13 mouse cellular contexts compared by ENCODE assay signal in the genomic region with DNA sequence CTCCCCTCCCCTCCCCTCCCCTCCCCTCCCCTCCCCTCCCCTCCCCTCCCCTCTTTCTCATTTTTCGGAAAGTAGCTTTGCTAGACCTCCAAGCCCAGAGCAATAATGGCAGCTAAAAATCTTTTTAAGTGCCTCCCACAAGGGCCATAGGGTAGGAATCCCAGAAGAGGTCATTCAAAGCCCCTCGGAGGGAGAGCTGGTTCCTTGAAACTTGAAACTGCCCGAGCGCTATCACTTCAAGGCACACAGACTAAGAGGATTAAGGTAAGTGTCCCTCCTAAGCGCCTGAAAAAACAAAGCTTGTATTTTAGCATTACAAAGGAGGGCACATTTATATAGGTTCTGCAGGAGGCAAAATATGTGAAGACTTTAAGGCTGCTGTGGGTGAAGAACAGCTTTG.
"Had no signal": no experiment of that assay in that cellular context is flagged by ENCODE, and none has a peak within 500 bp of the region (broad histone marks: within the 10 kb centered on the region; RNA-seq: fewer than 3 reads in every experiment).

No protein-coding gene starts in this region.

- H3K4me1 ChIP-seq: liver, embryonic 13.5 days; megakaryocyte, embryonic 14.5 days; midbrain, embryonic 13.5 days had no signal

- H3K4me2 ChIP-seq: limb, embryonic 12.5 days; liver, embryonic 13.5 days; midbrain, embryonic 13.5 days had no signal

- H3K4me3 ChIP-seq: left cerebral cortex, adult 2 months; limb, embryonic 12.5 days; liver, embryonic 13.5 days; megakaryocyte, embryonic 14.5 days; midbrain, embryonic 13.5 days had no signal

- H3K9ac ChIP-seq: limb, embryonic 12.5 days; liver, embryonic 13.5 days; liver, postnatal 0 days; midbrain, embryonic 13.5 days had no signal

- H3K36me3 ChIP-seq: limb, embryonic 12.5 days; liver, embryonic 13.5 days; midbrain, embryonic 13.5 days had no signal

- ATAC-seq: liver, postnatal 0 days; lung, postnatal 0 days; midbrain, embryonic 13.5 days had no signal

- H3K9me3 ChIP-seq: limb, embryonic 12.5 days; liver, embryonic 13.5 days; megakaryocyte, embryonic 14.5 days; midbrain, embryonic 13.5 days had no signal

- H3K27me3 ChIP-seq: liver, embryonic 13.5 days; megakaryocyte, embryonic 14.5 days; midbrain, embryonic 13.5 days had no signal

- DNase-seq: kidney, adult 18-20 months; kidney, postnatal 25 days; liver; liver, embryonic 13.5 days; liver, postnatal 0 days; thymus, postnatal 25 days had no signal

- H3K27ac ChIP-seq: left cerebral cortex, adult 2 months; limb, embryonic 12.5 days; liver, embryonic 13.5 days; macrophage; midbrain, embryonic 13.5 days; stomach, postnatal 0 days had no signal
